In genomic region chr17:88352960-88353359, GRCm38 (mm10) we compare ENCODE assay signal across 17 mouse cellular contexts.
"Had no signal": no experiment of that assay in that cellular context is flagged by ENCODE, and none has a peak within 500 bp of the region (broad histone marks: within the 10 kb centered on the region; RNA-seq: fewer than 3 reads in every experiment).

No protein-coding gene starts in this region.

- H3K27me3 ChIP-seq: lung, embryonic 15.5 days; megakaryocyte, embryonic 14.5 days; midbrain, embryonic 13.5 days; midbrain, embryonic 15.5 days; neural tube, embryonic 12.5 days; stomach, embryonic 15.5 days had no signal

- H3K27ac ChIP-seq: lung, embryonic 15.5 days; macrophage; midbrain, embryonic 13.5 days; midbrain, embryonic 15.5 days; neural tube, embryonic 12.5 days; stomach, embryonic 15.5 days; stomach, postnatal 0 days had no signal

- H3K9me3 ChIP-seq: lung, embryonic 15.5 days; midbrain, embryonic 15.5 days; neural tube, embryonic 12.5 days; stomach, embryonic 15.5 days had no signal

- H3K36me3 ChIP-seq: lung, embryonic 15.5 days; midbrain, embryonic 13.5 days; midbrain, embryonic 15.5 days; neural tube, embryonic 12.5 days; stomach, embryonic 15.5 days had no signal

- H3K4me3 ChIP-seq: lung, embryonic 15.5 days; megakaryocyte, embryonic 14.5 days; midbrain, embryonic 13.5 days; midbrain, embryonic 15.5 days; neural tube, embryonic 12.5 days; stomach, embryonic 15.5 days had no signal

- H3K4me1 ChIP-seq: lung, embryonic 15.5 days; megakaryocyte, embryonic 14.5 days; midbrain, embryonic 15.5 days; neural tube, embryonic 12.5 days; stomach, embryonic 15.5 days had no signal

- H3K9ac ChIP-seq: lung, embryonic 15.5 days; midbrain, embryonic 13.5 days; midbrain, embryonic 15.5 days; neural tube, embryonic 12.5 days; stomach, embryonic 15.5 days had no signal

- DNase-seq: lung, adult 2 months; lung, postnatal 14 days; lung, postnatal 36 days; right cerebral cortex, postnatal 14 days; thymus, adult 2 months; thymus, postnatal 25 days; thymus, postnatal 4 days had no signal

- ATAC-seq: lung, postnatal 0 days; midbrain, embryonic 13.5 days; midbrain, embryonic 15.5 days had no signal

- H3K4me2 ChIP-seq: lung, embryonic 15.5 days; midbrain, embryonic 11.5 days; midbrain, embryonic 13.5 days; midbrain, embryonic 15.5 days; neural tube, embryonic 12.5 days; stomach, embryonic 15.5 days had no signal
